Mouse (Mus musculus) midbrain, embryonic 14.5 days (tissue): ENCODE results near the gene Notch4. TPM values are rescaled to one million over a fixed set of nuclear protein-coding genes. Genes with fewer than 3 reads are reported as not detected.
"Not testable (repeated sequence)": the region's sequence is repeated elsewhere in the genome, so short reads cannot be mapped to it uniquely, and the experiment has no call there.

Source experiments
- ATAC-seq: fragments of 200-750 bp; cut with Nextera tagmentation; 2 replicates; pipeline ENCODE4 v1.8.0; 2017; ENCODE audit warnings: moderate number of reproducible peaks, moderate library complexity; ENCODE audit not compliant: low FRiP score, low TSS enrichment
- DNase-seq: peaks from one replicate; pipeline ENCODE4 v3.0.0-alpha.2; 2015
- H3K27ac ChIP-seq: fragments of 300-500 bp; sonication (generic); replicated peaks from 2 replicates; pipeline ENCODE4 v1.5.1; 2014; ENCODE audit warnings: mild to moderate bottlenecking, low read depth, low read length, moderate library complexity
- H3K27me3 ChIP-seq: fragments of 300-500 bp; sonication (generic); 2 replicates; pipeline ENCODE4 v1.6.1; 2014; ENCODE audit warnings: low read length, control low read depth, mixed read lengths; ENCODE audit not compliant: control insufficient read depth, insufficient read depth
- H3K36me3 ChIP-seq: fragments of 300-500 bp; sonication (generic); 2 replicates; pipeline ENCODE4 v1.6.1; 2014; ENCODE audit warnings: low read length, control low read depth; ENCODE audit not compliant: control insufficient read depth, insufficient read depth
- H3K4me1 ChIP-seq: fragments of 300-500 bp; sonication (generic); 2 replicates; pipeline ENCODE4 v1.6.1; 2014; ENCODE audit warnings: mild to moderate bottlenecking, antibody characterized with exemption, low read length, control low read depth; ENCODE audit not compliant: control insufficient read depth, insufficient read depth
- H3K4me2 ChIP-seq: fragments of 300-500 bp; sonication (generic); 2 replicates; pipeline ENCODE4 v1.6.1; 2014; ENCODE audit warnings: mild to moderate bottlenecking, low read length, moderate library complexity
- H3K4me3 ChIP-seq: fragments of 300-500 bp; sonication (generic); replicated peaks from 2 replicates; pipeline ENCODE4 v1.5.1; 2014; ENCODE audit warnings: low read depth, low read length
- H3K9ac ChIP-seq: fragments of 300-500 bp; sonication (generic); replicated peaks from 2 replicates; pipeline ENCODE4 v1.6.1; 2014; ENCODE audit warnings: mild to moderate bottlenecking, low read length, moderate library complexity
- H3K9me3 ChIP-seq: fragments of 300-500 bp; sonication (generic); 2 replicates; pipeline ENCODE4 v1.6.1; 2016; ENCODE audit warnings: low read length, control low read depth, mixed read lengths; ENCODE audit not compliant: control insufficient read depth
- WGBS: fragments of 180-500 bp; shearing (Covaris S2); extraction: QIAGEN DNeasy Blood & Tissue Kit; methylation state at CpG from one replicate; pipeline ENCODE4 v1.1.7; 2014; 5-methylcytosine and 5-hydroxymethylcytosine counted together
- polyA plus RNA-seq: library from polyadenylated mRNA; unstranded; fragments of >200 nt; fragmentation: Nextera tagmentation; extraction: Ambion mirVana; gene quantifications from 2 replicates; pipeline ENCODE4 v1.2.1, GENCODE M21; 2014

Gene Notch4
- 9.9 and 10.3 TPM in 2 replicates for polyA plus RNA-seq

DNA sequence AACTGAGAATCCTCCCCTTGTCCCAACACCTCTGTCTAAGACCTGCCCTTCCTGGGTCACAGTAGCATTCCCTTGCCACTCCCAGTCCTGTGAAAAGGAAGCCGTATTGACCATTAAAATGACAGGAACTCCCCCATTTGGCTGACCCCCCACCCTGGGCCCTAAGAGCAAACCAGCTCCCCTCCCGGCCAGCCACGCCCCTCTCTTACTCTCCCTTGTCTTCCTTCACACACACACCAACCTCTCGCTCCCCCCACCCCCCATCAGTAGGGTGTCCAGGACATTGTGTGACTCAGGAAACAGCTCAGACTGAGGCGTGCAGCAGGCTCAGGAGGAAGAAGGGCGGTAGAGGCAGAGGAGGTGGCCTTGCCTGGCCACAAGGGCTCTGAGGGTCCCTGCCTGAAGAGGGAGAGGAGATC is at the start of gene Notch4:
Notch4 (plus strand) TSS at position 266 of the 419 bp plus-strand sequence.
- peak within 1 kb of the TSS; percentile 20; the same call in 1 of the 2 replicates for H3K27ac ChIP-seq
- no peaks in the 10 kb centered on the region for H3K4me1 ChIP-seq
- H3K36me3 ChIP-seq = no peaks in the 10 kb centered on the region
- WGBS = 23% methylated on average over 6 of the region's 6 CpGs
- no peak within 1 kb of the TSS for H3K4me3 ChIP-seq
- ATAC-seq (no peak), DNase-seq (no peak)
- no peaks in the 10 kb centered on the region; the same call in 1 of the 2 replicates for H3K27me3 ChIP-seq
- H3K9ac ChIP-seq = no peak within 1 kb of the TSS
- no peak within 1 kb of the TSS for H3K4me2 ChIP-seq
- H3K9me3 ChIP-seq = peaks cover 2% of the 10 kb centered on the region; the same call in 1 of the 2 replicates

GRCm38 (mm10) chr17:34516514-34516913 is 47.6 kb upstream of the Notch4 start:
- H3K4me3 ChIP-seq = no peak overlapping the region
- H3K4me2 ChIP-seq = no peak overlapping the region
- no peak for ATAC-seq
- WGBS = 82% methylated on average over 2 of the region's 2 CpGs
- DNase-seq = no peak
- H3K9ac ChIP-seq = no peak overlapping the region
- no peaks in the 10 kb centered on the region for H3K27me3 ChIP-seq
- H3K27ac ChIP-seq = no peak overlapping the region
- H3K9me3 ChIP-seq = no peaks in the 10 kb centered on the region
- no peaks in the 10 kb centered on the region for H3K4me1 ChIP-seq
- H3K36me3 ChIP-seq = no peaks in the 10 kb centered on the region

DNA sequence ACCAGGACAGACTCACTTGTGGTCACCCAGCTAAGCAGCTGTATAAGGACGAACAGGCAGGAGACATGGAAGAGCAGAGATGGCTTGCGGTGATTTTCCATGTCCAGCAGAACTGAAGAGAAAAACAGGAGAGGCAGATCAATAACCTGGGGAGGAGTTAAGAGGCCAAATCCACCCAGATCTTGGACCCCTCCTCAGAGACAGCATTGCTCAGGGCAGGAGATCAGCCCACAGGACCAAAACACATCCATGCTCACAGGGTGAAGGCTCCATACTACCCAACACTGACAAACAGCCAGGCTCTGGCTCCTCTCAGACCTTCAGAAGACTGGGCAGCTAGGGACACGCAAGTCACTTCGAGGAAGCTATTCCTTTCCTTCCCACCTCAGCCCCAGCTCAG is 46.8 kb upstream of the Notch4 start, which contains the start of gene Btnl6:
Btnl6 (minus strand) TSS at position 101 of the 400 bp plus-strand sequence.
- Histone ChIP-seq H3K4me1 (no peaks in the 10 kb centered on the region), H3K9me3 (no peaks in the 10 kb centered on the region), H3K9ac (no peak within 1 kb of the TSS), H3K4me2 (no peak within 1 kb of the TSS), H3K36me3 (no peaks in the 10 kb centered on the region), H3K27ac (no peak within 1 kb of the TSS), H3K4me3 (no peak within 1 kb of the TSS), H3K27me3 (no peaks in the 10 kb centered on the region)
- 94% methylated on average over 4 of the region's 4 CpGs for WGBS
- ATAC-seq (no peak), DNase-seq (no peak)

- Histone ChIP-seq H3K4me1 (no peaks in the 10 kb centered on the region), H3K36me3 (no peaks in the 10 kb centered on the region), H3K9me3 (no peaks in the 10 kb centered on the region), H3K27me3 (no peaks in the 10 kb centered on the region), H3K27ac (no peak overlapping the region), H3K9ac (no peak overlapping the region), H3K4me3 (no peak overlapping the region), H3K4me2 (no peak overlapping the region)
- ATAC-seq = no peak
- WGBS = 95% methylated on average over 4 of the region's 4 CpGs
- no peak for DNase-seq
Observed at GRCm38 (mm10) chr17:34517795-34518194, 46.3 kb upstream of the Notch4 start.

- 71% methylated on average over 3 of the region's 3 CpGs for WGBS
- ATAC-seq, H3K36me3 ChIP-seq, H3K4me2 ChIP-seq, DNase-seq, H3K9ac ChIP-seq, H3K4me3 ChIP-seq, H3K9me3 ChIP-seq, H3K4me1 ChIP-seq, H3K27ac ChIP-seq, H3K27me3 ChIP-seq: not testable (repeated sequence)
Observed at GRCm38 (mm10) chr17:34518571-34518970, 45.5 kb upstream of the Notch4 start.

DNA sequence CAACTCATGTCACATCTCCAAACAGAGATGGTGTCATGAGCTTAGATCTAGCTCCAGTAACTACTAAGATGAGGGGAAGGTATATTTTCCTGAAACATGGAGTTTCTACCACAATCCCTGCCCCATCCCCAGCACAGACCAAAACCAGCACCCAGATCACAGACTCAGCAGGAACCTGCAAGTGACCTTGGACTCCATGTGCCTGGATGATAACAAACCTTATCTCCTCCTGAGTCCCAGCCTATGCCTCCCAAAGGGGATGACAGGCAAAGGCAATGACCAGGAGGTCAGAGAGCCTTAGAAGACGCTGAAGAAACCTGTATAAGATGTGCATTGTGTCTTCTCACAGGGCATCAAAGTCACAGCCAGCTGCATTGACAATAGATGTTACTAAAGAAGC is 45.1 kb upstream of the Notch4 start:
- ATAC-seq (no peak), DNase-seq (no peak)
- no peak overlapping the region for H3K4me3 ChIP-seq
- H3K36me3 ChIP-seq = no peaks in the 10 kb centered on the region
- no peak overlapping the region for H3K9ac ChIP-seq
- no peak overlapping the region for H3K4me2 ChIP-seq
- WGBS = 79% methylated on average over 1 of the region's 1 CpGs
- H3K4me1 ChIP-seq = no peaks in the 10 kb centered on the region
- no peak overlapping the region for H3K27ac ChIP-seq
- H3K27me3 ChIP-seq = no peaks in the 10 kb centered on the region
- H3K9me3 ChIP-seq = no peaks in the 10 kb centered on the region

GRCm38 (mm10) chr17:34532671-34533070 is 31.4 kb upstream of the Notch4 start:
- H3K27ac ChIP-seq = no peak overlapping the region
- no peak for DNase-seq
- WGBS = 83% methylated on average over 3 of the region's 3 CpGs
- H3K4me2 ChIP-seq = no peak overlapping the region
- no peak for ATAC-seq
- H3K4me3 ChIP-seq = no peak overlapping the region
- no peaks in the 10 kb centered on the region for H3K4me1 ChIP-seq
- no peaks in the 10 kb centered on the region for H3K27me3 ChIP-seq
- H3K9ac ChIP-seq = no peak overlapping the region
- H3K9me3 ChIP-seq = no peaks in the 10 kb centered on the region
- H3K36me3 ChIP-seq = no peaks in the 10 kb centered on the region

DNA sequence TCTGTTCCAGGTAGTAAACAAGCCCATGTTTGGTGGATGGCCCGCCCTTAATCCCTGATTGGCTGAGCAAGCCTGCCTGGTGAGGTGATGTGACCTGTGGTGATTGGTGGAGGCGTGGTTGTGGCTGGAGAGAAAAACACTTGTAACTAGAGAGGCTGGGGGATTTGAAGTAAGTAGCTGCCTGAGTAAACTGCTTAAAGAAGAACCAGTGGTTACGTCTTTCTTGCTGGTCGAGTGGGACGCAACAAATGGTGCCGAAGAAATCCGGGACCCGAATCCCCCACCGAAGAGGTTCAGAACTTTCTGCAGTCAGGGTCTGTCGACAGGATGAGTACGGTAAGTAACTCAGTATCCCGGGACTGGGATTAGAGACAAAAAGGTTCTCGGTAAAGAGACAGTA is 20.5 kb upstream of the Notch4 start:
- not testable (repeated sequence) for H3K4me2 ChIP-seq, H3K4me1 ChIP-seq, H3K27me3 ChIP-seq, H3K9me3 ChIP-seq, H3K27ac ChIP-seq, H3K36me3 ChIP-seq, H3K4me3 ChIP-seq, ATAC-seq, H3K9ac ChIP-seq, DNase-seq
- WGBS = 97% methylated on average over 12 of the region's 13 CpGs

DNA sequence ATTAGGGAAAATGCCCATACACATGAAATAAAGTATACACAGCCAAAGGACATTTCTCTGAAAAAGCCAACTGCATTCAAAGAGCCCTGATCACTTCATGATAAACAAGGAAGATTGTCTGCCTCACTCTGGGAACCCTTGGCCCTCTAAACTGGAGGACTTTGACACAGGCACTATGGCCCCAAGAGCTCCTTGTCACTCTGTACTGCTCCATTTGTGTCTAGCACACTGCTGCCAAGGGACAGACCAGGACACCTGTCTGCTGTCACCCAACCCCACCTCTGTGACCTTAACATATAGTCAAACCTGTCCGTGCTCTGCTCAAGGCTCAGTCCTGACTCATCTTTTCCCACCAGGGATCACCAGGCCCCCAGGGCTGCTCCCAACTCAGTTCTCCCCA is 17.3 kb upstream of the Notch4 start:
- WGBS = 95% methylated on average over 1 of the region's 1 CpGs
- DNase-seq = no peak

More for the DNA sequence above, 17.3 kb upstream of the Notch4 start:
- Histone ChIP-seq H3K27me3 (no peaks in the 10 kb centered on the region), H3K27ac (no peak overlapping the region), H3K9me3 (no peaks in the 10 kb centered on the region), H3K9ac (no peak overlapping the region), H3K4me3 (no peak overlapping the region), H3K36me3 (no peaks in the 10 kb centered on the region), H3K4me1 (no peaks in the 10 kb centered on the region), H3K4me2 (no peak overlapping the region)
- ATAC-seq = no peak
